Mouse (Mus musculus) kidney, adult 2 months (tissue): ENCODE results near the gene Dock2.

ENCODE experiments used
- CTCF ChIP-seq: fragments of 200-500 bp; conservative IDR thresholded peaks from 2 replicates; pipeline ENCODE4 v1.5.1; 2011; ENCODE audit warnings: low read depth, mild to moderate bottlenecking, control low read depth, low read length, moderate library complexity, mixed read lengths; ENCODE audit not compliant: insufficient read depth, insufficient read length
- POLR2A ChIP-seq: fragments of 200-500 bp; IDR thresholded peaks from one replicate; pipeline ENCODE4 v1.6.1; 2011; ENCODE audit warnings: low read depth, low read length, control low read depth

DNA sequence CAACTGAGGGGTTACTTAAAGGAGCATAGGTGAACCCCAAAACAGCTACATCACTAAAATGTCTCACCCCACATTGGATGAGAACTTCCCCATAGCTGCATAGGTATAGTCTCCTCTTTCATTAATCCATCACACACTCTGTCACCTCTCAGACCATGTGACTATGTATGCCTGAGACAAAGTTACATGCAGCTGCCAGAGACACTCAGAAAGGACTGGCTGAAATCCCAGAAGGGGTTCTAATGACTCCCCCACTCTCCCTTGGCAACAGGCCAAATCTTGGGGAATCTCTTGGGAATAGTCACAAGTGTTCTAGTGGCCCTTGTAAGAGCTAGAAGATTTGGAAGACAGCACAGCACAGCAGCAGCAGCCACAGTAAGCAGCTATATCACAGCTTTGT lies 1.2 kb upstream of the Dock2 start:
- TF ChIP-seq CTCF (no peak), POLR2A (no peak)
